Mouse (Mus musculus) MEL (cell line): ENCODE measurements around the gene Glipr2. TPM values are rescaled to one million over a fixed set of nuclear protein-coding genes. Genes with fewer than 3 reads are reported as not detected.

Experiments
- DNase-seq: peaks from one replicate; pipeline ENCODE4 v3.0.0; 2011; ENCODE audit warnings: low read depth, low spot score
- H3K27ac ChIP-seq: 2 replicates; pipeline ENCODE4 v1.5.1; 2012; ENCODE audit warnings: low read depth, mild to moderate bottlenecking, control low read depth, low read length, moderate library complexity; ENCODE audit not compliant: control insufficient read depth
- H3K27me3 ChIP-seq, 2 experiments: fragments of 150-350 bp in 1 of 2; sonication (generic) in 1 of 2; 2 replicates each; pipeline ENCODE4 v1.6.1; 2012; ENCODE audit warnings: low read length in 2 of 2, mild to moderate bottlenecking in 2 of 2, improper control_type of control experiment in 1 of 2, moderate library complexity in 1 of 2; ENCODE audit not compliant: insufficient read depth in 2 of 2, control insufficient read depth in 1 of 2
- H3K36me3 ChIP-seq, 2 experiments: 2 replicates each; pipeline ENCODE4 v1.6.1; 2012 to 2014; ENCODE audit warnings: low read length in 2 of 2, improper control_type of control experiment in 1 of 2, inconsistent platforms in 1 of 2, mild to moderate bottlenecking in 1 of 2; ENCODE audit not compliant: insufficient read depth in 2 of 2, control insufficient read depth in 1 of 2
- H3K4me1 ChIP-seq, 2 experiments: fragments of 150-350 bp in 1 of 2; sonication (generic) in 1 of 2; 2 replicates each; pipeline ENCODE4 v1.6.1; 2012; ENCODE audit warnings: low read length in 2 of 2, improper control_type of control experiment in 1 of 2, mild to moderate bottlenecking in 1 of 2; ENCODE audit not compliant: insufficient read depth in 2 of 2, control insufficient read depth in 1 of 2
- H3K4me3 ChIP-seq, 2 experiments: fragments of 150-350 bp in 1 of 2; sonication (generic) in 1 of 2; 2 replicates each; pipeline ENCODE4 v1.5.1; 2012; ENCODE audit warnings: low read depth in 2 of 2, low read length in 2 of 2, mild to moderate bottlenecking in 2 of 2, moderate library complexity in 2 of 2, control low read depth in 1 of 2, improper control_type of control experiment in 1 of 2; ENCODE audit not compliant: control insufficient read depth in 1 of 2, insufficient read depth in 1 of 2
- H3K79me2 ChIP-seq: 2 replicates; pipeline ENCODE4 v1.6.1; 2012; ENCODE audit warnings: mild to moderate bottlenecking, low read length, moderate library complexity; ENCODE audit not compliant: control insufficient read depth, poor library complexity, insufficient read depth
- H3K9ac ChIP-seq: 2 replicates; pipeline ENCODE4 v1.6.1; 2012; ENCODE audit warnings: low read depth, mild to moderate bottlenecking, control low read depth, low read length, moderate library complexity; ENCODE audit not compliant: control insufficient read depth, poor library complexity, severe bottlenecking
- H3K9me3 ChIP-seq: fragments of 150-350 bp; sonication (generic); replicated peaks from 2 replicates; pipeline ENCODE4 v1.6.1; 2012; ENCODE audit warnings: mild to moderate bottlenecking, low read length, improper control_type of control experiment, moderate library complexity; ENCODE audit not compliant: insufficient read depth
- BHLHE40 ChIP-seq: IDR thresholded peaks from 2 replicates; pipeline ENCODE4 v1.6.1; 2012; ENCODE audit warnings: low read depth, mild to moderate bottlenecking, inconsistent platforms, low read length, improper control_type of control experiment, borderline replicate concordance
- CHD1 ChIP-seq: IDR thresholded peaks from 2 replicates; pipeline ENCODE4 v1.6.1; 2012; ENCODE audit warnings: low read depth, mild to moderate bottlenecking, inconsistent platforms, low read length, improper control_type of control experiment
- CHD2 ChIP-seq: IDR thresholded peaks from 2 replicates; pipeline ENCODE4 v1.6.1; 2011; ENCODE audit warnings: low read length, improper control_type of control experiment
- CTCF ChIP-seq, 3 experiments: IDR thresholded peaks in 2 of 3; conservative IDR thresholded peaks in 1 of 3; 2 replicates each; pipeline ENCODE4 v1.5.1; 2011 to 2012; ENCODE audit warnings: low read length in 3 of 3, low read depth in 2 of 3, mild to moderate bottlenecking in 2 of 3, improper control_type of control experiment in 1 of 3, inconsistent platforms in 1 of 3, mixed read lengths in 1 of 3, moderate library complexity in 1 of 3; ENCODE audit not compliant: control insufficient read depth in 1 of 3, insufficient read depth in 1 of 3, poor library complexity in 1 of 3, severe bottlenecking in 1 of 3
- E2F4 ChIP-seq: IDR thresholded peaks from 2 replicates; pipeline ENCODE4 v1.6.1; 2011; ENCODE audit warnings: low read depth, low read length, improper control_type of control experiment, borderline replicate concordance
- ELF1 ChIP-seq: IDR thresholded peaks from 2 replicates; pipeline ENCODE4 v1.6.1; 2014; ENCODE audit warnings: low read depth, mild to moderate bottlenecking, inconsistent platforms, low read length, improper control_type of control experiment, moderate library complexity
- EP300 ChIP-seq, 2 experiments: IDR thresholded peaks; 2 replicates each; pipeline ENCODE4 v1.6.1; 2011; ENCODE audit warnings: improper control_type of control experiment in 2 of 2, low read length in 2 of 2, low read depth in 1 of 2, mild to moderate bottlenecking in 1 of 2
- ETS1 ChIP-seq: IDR thresholded peaks from 2 replicates; pipeline ENCODE4 v1.6.1; 2012; ENCODE audit warnings: low read depth, mild to moderate bottlenecking, inconsistent platforms, low read length, improper control_type of control experiment, moderate library complexity
- GATA1 ChIP-seq: IDR thresholded peaks from 2 replicates; pipeline ENCODE4 v1.6.1; 2011; ENCODE audit warnings: low read depth, low read length, improper control_type of control experiment
- HCFC1 ChIP-seq: IDR thresholded peaks from 2 replicates; pipeline ENCODE4 v1.6.1; 2012; ENCODE audit warnings: low read depth, mild to moderate bottlenecking, inconsistent platforms, low read length, improper control_type of control experiment, moderate library complexity
- JUND ChIP-seq: IDR thresholded peaks from 2 replicates; pipeline ENCODE4 v1.6.1; 2011; ENCODE audit warnings: low read depth, mild to moderate bottlenecking, improper control_type of control experiment, low read length
- KAT2A ChIP-seq: conservative IDR thresholded peaks from 2 replicates; pipeline ENCODE4 v1.6.1; 2012; ENCODE audit warnings: low read depth, low read length, improper control_type of control experiment, inconsistent platforms
- MAX ChIP-seq: IDR thresholded peaks from 2 replicates; pipeline ENCODE4 v1.6.1; 2011; ENCODE audit warnings: low read length, improper control_type of control experiment
- MXI1 ChIP-seq: IDR thresholded peaks from 2 replicates; pipeline ENCODE4 v1.6.1; 2011; ENCODE audit warnings: mild to moderate bottlenecking, low read depth, low read length, improper control_type of control experiment
- MYB ChIP-seq: IDR thresholded peaks from 2 replicates; pipeline ENCODE4 v1.6.1; 2011; ENCODE audit warnings: mild to moderate bottlenecking, low read depth, low read length, improper control_type of control experiment
- MYC ChIP-seq: IDR thresholded peaks from 2 replicates; pipeline ENCODE4 v1.6.1; 2011; ENCODE audit warnings: low read depth, mild to moderate bottlenecking, low read length, improper control_type of control experiment, moderate library complexity
- NELFE ChIP-seq: IDR thresholded peaks from 2 replicates; pipeline ENCODE4 v1.6.1; 2011; ENCODE audit warnings: low read depth, low read length, improper control_type of control experiment
- POLR2A ChIP-seq, 2 experiments: IDR thresholded peaks; 2 replicates each; pipeline ENCODE4 v1.6.1; 2011 to 2012; ENCODE audit warnings: low read length in 2 of 2, mild to moderate bottlenecking in 2 of 2, control low read depth in 1 of 2, improper control_type of control experiment in 1 of 2, low read depth in 1 of 2, moderate library complexity in 1 of 2; ENCODE audit not compliant: control insufficient read depth in 1 of 2, insufficient read depth in 1 of 2, poor library complexity in 1 of 2
- RCOR1 ChIP-seq: IDR thresholded peaks from 2 replicates; pipeline ENCODE4 v1.6.1; 2012; ENCODE audit warnings: low read depth, mild to moderate bottlenecking, inconsistent platforms, low read length, improper control_type of control experiment
- SIN3A ChIP-seq: IDR thresholded peaks from 2 replicates; pipeline ENCODE4 v1.6.1; 2012; ENCODE audit warnings: low read length, improper control_type of control experiment, inconsistent platforms
- TAL1 ChIP-seq: IDR thresholded peaks from 2 replicates; pipeline ENCODE4 v1.6.1; 2012; ENCODE audit warnings: mild to moderate bottlenecking, inconsistent platforms, low read length, moderate library complexity, mixed read lengths
- TBP ChIP-seq: IDR thresholded peaks from 2 replicates; pipeline ENCODE4 v1.8.0; 2011; ENCODE audit warnings: low read depth, low read length, improper control_type of control experiment
- TCF12 ChIP-seq: IDR thresholded peaks from 2 replicates; pipeline ENCODE4 v1.6.1; 2014; ENCODE audit warnings: low read depth, mild to moderate bottlenecking, inconsistent platforms, low read length, improper control_type of control experiment, moderate library complexity
- USF2 ChIP-seq, 2 experiments: IDR thresholded peaks; 2 replicates each; pipeline ENCODE4 v1.6.1; 2011 to 2012; ENCODE audit warnings: improper control_type of control experiment in 2 of 2, low read length in 2 of 2, borderline replicate concordance in 1 of 2, inconsistent platforms in 1 of 2, low read depth in 1 of 2, mild to moderate bottlenecking in 1 of 2; ENCODE audit not compliant: insufficient read depth in 1 of 2
- ZNF384 ChIP-seq: IDR thresholded peaks from 2 replicates; pipeline ENCODE4 v1.6.1; 2012; ENCODE audit warnings: low read depth, mild to moderate bottlenecking, inconsistent platforms, low read length, improper control_type of control experiment
- polyA plus RNA-seq, 2 experiments: library from polyadenylated mRNA; stranded (reverse) in 1 of 2; unstranded in 1 of 2; fragments of >175 nt in 1 of 2; fragments of >200 nt in 1 of 2; gene quantifications; 2 replicates each; pipeline versions ENCODE4 v1.2.1 to v1.2.4; 2012; ENCODE audit warnings: low replicate concordance in 2 of 2, low read depth in 1 of 2; ENCODE audit not compliant: insufficient read length in 2 of 2, insufficient read depth in 1 of 2, missing spikeins in 1 of 2
- total RNA-seq: library from RNA; depleted of rRNA; stranded (reverse); fragments of 300-350 nt; gene quantifications from 2 replicates; pipeline ENCODE4 v1.2.3, GENCODE M21; 2012

Glipr2 gene
- total and polyA plus RNA-seq, 3 experiments, result 22.8 to 25.0 TPM; not detected in 1

GRCm38 (mm10) chr4:43959523-43960179 is 2.5 kb downstream of the Glipr2 start (continued):
- no peak for TF ChIP-seq GATA1
- no peak; the same call in none of the 2 replicates for TF ChIP-seq TCF12
- no peak for TF ChIP-seq E2F4
- no peak for TF ChIP-seq BHLHE40
- TF ChIP-seq EP300 (IDR thresholded peaks at IDR 0.05; ENCODE audit: low read depth in 1 of 2, low read length in 2 of 2), result peak in 1 of 2 experiments; percentile 70; a peak in 2 of 4 replicates
- no peak for TF ChIP-seq USF2 (IDR thresholded peaks at IDR 0.05; ENCODE audit: borderline replicate concordance in 1 of 2, insufficient read depth in 1 of 2, low read depth in 1 of 2, low read length in 2 of 2)
- TF ChIP-seq TAL1, result no peak
- TF ChIP-seq MYC, result peak; percentile 52; the same call in 1 of the 2 replicates
- TF ChIP-seq RCOR1, result no peak; the same call in none of the 2 replicates
- peak; percentile 65 for TF ChIP-seq SIN3A
- peak; percentile 32 to 71; a peak in 2 of 4 replicates for TF ChIP-seq POLR2A (IDR thresholded peaks at IDR 0.05; ENCODE audit: control insufficient read depth in 1 of 2, insufficient read depth in 1 of 2, low read depth in 1 of 2, low read length in 2 of 2, poor library complexity in 1 of 2)

GRCm38 (mm10) chr4:43960207-43960606 is 3.0 kb downstream of the Glipr2 start:
- Histone ChIP-seq H3K27me3 (no peaks in the 10 kb centered on the region), H3K79me2 (peaks cover 3% of the 10 kb centered on the region), H3K9me3 (no peaks in the 10 kb centered on the region), H3K9ac (peak overlapping the region; percentile 69), H3K27ac (peak overlapping the region; percentile 97), H3K4me1 (peaks cover 30 to 45% of the 10 kb centered on the region in 2 experiments), H3K4me3 (peak overlapping the region; percentile 40 to 46), H3K36me3 (peaks cover 0 to 43% of the 10 kb centered on the region in 2 experiments; a peak in 2 of 4 replicates)
- TF ChIP-seq ETS1, result no peak
- TF ChIP-seq KAT2A, result no peak
- TF ChIP-seq EP300 (IDR thresholded peaks at IDR 0.05; ENCODE audit: low read depth in 1 of 2, low read length in 2 of 2), result peak; percentile 39 to 47; a peak in 1 of 4 replicates
- TF ChIP-seq TAL1, result peak; percentile 78
- no peak for TF ChIP-seq BHLHE40
- TF ChIP-seq MXI1, result peak; percentile 6; the same call in 1 of the 2 replicates
- TF ChIP-seq TCF12, result 0 out of 2 replicates have a peak, but pooled peaks have one; percentile 48
- no peak for DNase-seq

DNA sequence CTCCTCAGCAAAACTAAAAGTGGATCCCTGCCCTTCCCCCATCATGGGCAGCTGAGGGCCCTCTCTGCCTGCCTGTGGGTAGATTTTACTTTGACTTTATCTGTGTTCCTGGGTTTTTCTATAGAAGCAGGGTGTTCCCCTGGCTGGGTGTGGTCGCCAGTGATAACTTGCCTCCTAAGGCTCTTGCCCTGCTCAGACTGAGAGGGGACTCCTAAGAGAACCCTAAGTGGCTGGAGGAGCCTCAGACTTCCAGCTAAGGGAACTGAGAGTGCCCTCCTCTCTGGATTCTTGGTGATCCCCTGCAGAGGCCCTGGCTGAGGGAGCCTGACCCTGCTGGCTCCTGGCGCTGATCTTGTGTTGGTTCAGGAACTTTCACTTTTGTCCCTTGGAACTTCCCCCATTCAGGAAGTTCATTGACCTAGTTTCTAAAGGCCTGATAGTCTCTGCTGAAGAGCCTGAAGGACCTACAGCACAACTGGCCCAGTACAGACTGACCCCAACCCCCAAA is 7.2 kb downstream of the Glipr2 start:
- Histone ChIP-seq H3K4me3 (peak overlapping the region; percentile 39 to 51), H3K27me3 (no peaks in the 10 kb centered on the region), H3K4me1 (peaks cover 30 to 64% of the 10 kb centered on the region in 2 experiments), H3K9ac (peak overlapping the region; percentile 73), H3K36me3 (peaks cover 0 to 52% of the 10 kb centered on the region in 2 experiments; a peak in 2 of 4 replicates), H3K27ac (peak overlapping the region; percentile 99), H3K9me3 (no peaks in the 10 kb centered on the region), H3K79me2 (peaks cover 3% of the 10 kb centered on the region)
- peak; percentile 92 for DNase-seq
- TF ChIP-seq JUND, result no peak; the same call in 1 of the 2 replicates
- TF ChIP-seq HCFC1, result peak; percentile 54
- TF ChIP-seq TBP, result peak; percentile 91
- peak; percentile 83 for TF ChIP-seq NELFE
- peak; percentile 95 for TF ChIP-seq ETS1
- TF ChIP-seq EP300 (IDR thresholded peaks at IDR 0.05; ENCODE audit: low read depth in 1 of 2, low read length in 2 of 2), result peak; percentile 84 to 95
- TF ChIP-seq MYB, result peak; percentile 32; the same call in 1 of the 2 replicates
- TF ChIP-seq RCOR1, result peak; percentile 85
- TF ChIP-seq CHD1, result no peak; the same call in 1 of the 2 replicates
- peak; percentile 85 for TF ChIP-seq CHD2
- TF ChIP-seq MYC, result 0 out of 2 replicates have a peak, but pooled peaks have one; percentile 64
- TF ChIP-seq POLR2A (IDR thresholded peaks at IDR 0.05; ENCODE audit: control insufficient read depth in 1 of 2, insufficient read depth in 1 of 2, low read depth in 1 of 2, low read length in 2 of 2, poor library complexity in 1 of 2), result peak; percentile 65 to 93; a peak in 2 of 4 replicates
- TF ChIP-seq CTCF (IDR thresholded peaks at IDR 0.05 in 2 of 3, conservative IDR thresholded peaks at IDR 0.05 in 1 of 3; ENCODE audit: control insufficient read depth in 1 of 3, insufficient read depth in 1 of 3, low read depth in 2 of 3, low read length in 3 of 3, poor library complexity in 1 of 3, severe bottlenecking in 1 of 3), result no peak
- TF ChIP-seq MAX, result no peak
- 0 out of 2 replicates have a peak, but pooled peaks have one; percentile 38 for TF ChIP-seq ELF1
- TF ChIP-seq ZNF384, result peak; percentile 27; the same call in 1 of the 2 replicates
- TF ChIP-seq TAL1, result peak; percentile 82
- peak; percentile 89 for TF ChIP-seq SIN3A
